Mouse (Mus musculus) heart, embryonic 11.5 days (tissue): ENCODE results near the gene Il20. TPM values are rescaled to one million over a fixed set of nuclear protein-coding genes. Genes with fewer than 3 reads are reported as not detected.

ENCODE experiments used
- ATAC-seq: fragments of 200-750 bp; cut with Nextera tagmentation; replicated peaks from 2 replicates; pipeline ENCODE4 v1.8.0; 2017; ENCODE audit warnings: moderate library complexity; ENCODE audit not compliant: insufficient number of reproducible peaks, low FRiP score, low TSS enrichment
- H3K27ac ChIP-seq: fragments of 300-500 bp; sonication (generic); 2 replicates; pipeline ENCODE4 v1.5.1; 2014; ENCODE audit warnings: mild to moderate bottlenecking, low read depth, low read length
- H3K27me3 ChIP-seq: fragments of 300-500 bp; sonication (generic); 2 replicates; pipeline ENCODE4 v1.6.1; 2014; ENCODE audit warnings: mild to moderate bottlenecking, low read length, mixed read lengths; ENCODE audit not compliant: control insufficient read depth, insufficient read depth
- H3K36me3 ChIP-seq: fragments of 300-500 bp; sonication (generic); 2 replicates; pipeline ENCODE4 v1.6.1; 2014; ENCODE audit warnings: mild to moderate bottlenecking, low read length, moderate library complexity, mixed read lengths; ENCODE audit not compliant: control insufficient read depth, insufficient read depth
- H3K4me1 ChIP-seq: fragments of 300-500 bp; sonication (generic); 2 replicates; pipeline ENCODE4 v1.6.1; 2014; ENCODE audit warnings: low read length; ENCODE audit not compliant: control insufficient read depth, insufficient read depth
- H3K4me2 ChIP-seq: fragments of 300-500 bp; sonication (generic); 2 replicates; pipeline ENCODE4 v1.6.1; 2014; ENCODE audit warnings: mild to moderate bottlenecking, moderate library complexity
- H3K4me3 ChIP-seq: fragments of 300-500 bp; sonication (generic); 2 replicates; pipeline ENCODE4 v1.5.1; 2014; ENCODE audit warnings: low read depth, low read length
- H3K9ac ChIP-seq: fragments of 300-500 bp; sonication (generic); 2 replicates; pipeline ENCODE4 v1.6.1; 2014; ENCODE audit warnings: mild to moderate bottlenecking, low read depth, low read length, moderate library complexity
- H3K9me3 ChIP-seq: fragments of 300-500 bp; sonication (generic); replicated peaks from 2 replicates; pipeline ENCODE4 v1.6.1; 2016; ENCODE audit warnings: low read length; ENCODE audit not compliant: control insufficient read depth
- WGBS: fragments of 180-500 bp; shearing (Covaris S2); extraction: QIAGEN DNeasy Blood & Tissue Kit; methylation state at CpG from one replicate; pipeline ENCODE4 v1.1.7; 2014; ENCODE audit not compliant: insufficient replicate concordance; 5-methylcytosine and 5-hydroxymethylcytosine counted together
- polyA plus RNA-seq: library from polyadenylated mRNA; unstranded; fragments of >200 nt; fragmentation: Nextera tagmentation; extraction: Ambion mirVana; gene quantifications from 2 replicates; pipeline ENCODE4 v1.2.1, GENCODE M21; 2014

Gene Il20
- not detected in 2 replicates for polyA plus RNA-seq

- H3K27ac ChIP-seq: no peak within 1 kb of the TSS
- H3K4me3 ChIP-seq: no peak within 1 kb of the TSS
- H3K9me3 ChIP-seq: no peaks in the 10 kb centered on the region
- ATAC-seq: no peak
- H3K4me1 ChIP-seq: no peaks in the 10 kb centered on the region
- H3K36me3 ChIP-seq: no peaks in the 10 kb centered on the region
- 80% methylated on average over 12 of the region's 12 CpGs for WGBS
- no peak within 1 kb of the TSS for H3K4me2 ChIP-seq
- H3K27me3 ChIP-seq: no peaks in the 10 kb centered on the region
- no peak within 1 kb of the TSS for H3K9ac ChIP-seq
Measured at GRCm38 (mm10) chr1:130911401-130912010, at the start of gene Il20. Gene Il20, minus strand, starts transcription at chr1:130911451.

- H3K4me3 ChIP-seq: no peak overlapping the region
- H3K9ac ChIP-seq: no peak overlapping the region
- WGBS: 32% methylated on average over 6 of the region's 6 CpGs
- H3K9me3 ChIP-seq: no peaks in the 10 kb centered on the region
- no peak for ATAC-seq
- H3K36me3 ChIP-seq: no peaks in the 10 kb centered on the region
- no peaks in the 10 kb centered on the region for H3K27me3 ChIP-seq
- H3K4me2 ChIP-seq: no peak overlapping the region
- H3K27ac ChIP-seq: no peak overlapping the region
- peaks cover 4% of the 10 kb centered on the region; the same call in 1 of the 2 replicates for H3K4me1 ChIP-seq
Measured at GRCm38 (mm10) chr1:130946920-130947319, 35.7 kb upstream of the Il20 start.

- WGBS: 24% methylated on average over 3 of the region's 3 CpGs
Measured at GRCm38 (mm10) chr1:130941801-130942200, 30.6 kb upstream of the Il20 start.

GRCm38 (mm10) chr1:130940065-130940687 is 28.9 kb upstream of the Il20 start, which contains the start of gene Il19:
Gene Il19, minus strand, starts transcription at chr1:130940115.
- Histone ChIP-seq H3K4me2 (no peak within 1 kb of the TSS), H3K27me3 (no peaks in the 10 kb centered on the region), H3K4me3 (no peak within 1 kb of the TSS), H3K36me3 (no peaks in the 10 kb centered on the region), H3K9me3 (no peaks in the 10 kb centered on the region), H3K27ac (no peak within 1 kb of the TSS), H3K4me1 (no peaks in the 10 kb centered on the region), H3K9ac (no peak within 1 kb of the TSS)
- WGBS: 38% methylated on average over 4 of the region's 4 CpGs
- ATAC-seq: no peak

More at GRCm38 (mm10) chr1:130941801-130942200, 30.6 kb upstream of the Il20 start:
- H3K27me3 ChIP-seq: no peaks in the 10 kb centered on the region
- H3K4me2 ChIP-seq: no peak overlapping the region
- H3K9ac ChIP-seq: no peak overlapping the region
- H3K4me1 ChIP-seq: peaks cover under 1% of the 10 kb centered on the region; the same call in 1 of the 2 replicates
- no peak overlapping the region for H3K27ac ChIP-seq
- ATAC-seq: no peak
- no peaks in the 10 kb centered on the region for H3K36me3 ChIP-seq
- no peak overlapping the region for H3K4me3 ChIP-seq
- no peaks in the 10 kb centered on the region for H3K9me3 ChIP-seq

- H3K9ac ChIP-seq: no peak overlapping the region
- no peaks in the 10 kb centered on the region for H3K27me3 ChIP-seq
- ATAC-seq: no peak
- no peaks in the 10 kb centered on the region for H3K4me1 ChIP-seq
- no peak overlapping the region for H3K4me2 ChIP-seq
- no peak overlapping the region for H3K4me3 ChIP-seq
- 82% methylated on average over 7 of the region's 7 CpGs for WGBS
- H3K36me3 ChIP-seq: no peaks in the 10 kb centered on the region
- H3K27ac ChIP-seq: no peak overlapping the region
- H3K9me3 ChIP-seq: no peaks in the 10 kb centered on the region
Measured at GRCm38 (mm10) chr1:130938192-130938591, 26.9 kb upstream of the Il20 start.

GRCm38 (mm10) chr1:130937170-130937569 is 25.9 kb upstream of the Il20 start:
- Histone ChIP-seq H3K4me2 (no peak overlapping the region), H3K4me1 (no peaks in the 10 kb centered on the region), H3K9me3 (no peaks in the 10 kb centered on the region), H3K27ac (no peak overlapping the region), H3K27me3 (no peaks in the 10 kb centered on the region), H3K36me3 (no peaks in the 10 kb centered on the region), H3K4me3 (no peak overlapping the region), H3K9ac (no peak overlapping the region)
- 84% methylated on average over 4 of the region's 4 CpGs for WGBS
- ATAC-seq: no peak

GRCm38 (mm10) chr1:130936351-130936750 is 25.1 kb upstream of the Il20 start:
- no peak for ATAC-seq

GRCm38 (mm10) chr1:130926484-130926883 is 15.2 kb upstream of the Il20 start:
- ATAC-seq: no peak
- Histone ChIP-seq H3K9me3 (no peaks in the 10 kb centered on the region), H3K4me3 (no peak overlapping the region), H3K27ac (no peak overlapping the region), H3K4me1 (no peaks in the 10 kb centered on the region), H3K4me2 (no peak overlapping the region), H3K36me3 (no peaks in the 10 kb centered on the region), H3K9ac (no peak overlapping the region), H3K27me3 (no peaks in the 10 kb centered on the region)

More at GRCm38 (mm10) chr1:130936351-130936750, 25.1 kb upstream of the Il20 start:
- no peak overlapping the region for H3K4me2 ChIP-seq
- H3K9me3 ChIP-seq: no peaks in the 10 kb centered on the region
- H3K27ac ChIP-seq: no peak overlapping the region
- H3K4me3 ChIP-seq: no peak overlapping the region
- H3K9ac ChIP-seq: no peak overlapping the region
- no peaks in the 10 kb centered on the region for H3K27me3 ChIP-seq
- 57% methylated on average over 6 of the region's 6 CpGs for WGBS
- H3K36me3 ChIP-seq: no peaks in the 10 kb centered on the region
- no peaks in the 10 kb centered on the region for H3K4me1 ChIP-seq
